Comparison of ENCODE assay signal across 18 mouse cellular contexts in the genomic region with DNA sequence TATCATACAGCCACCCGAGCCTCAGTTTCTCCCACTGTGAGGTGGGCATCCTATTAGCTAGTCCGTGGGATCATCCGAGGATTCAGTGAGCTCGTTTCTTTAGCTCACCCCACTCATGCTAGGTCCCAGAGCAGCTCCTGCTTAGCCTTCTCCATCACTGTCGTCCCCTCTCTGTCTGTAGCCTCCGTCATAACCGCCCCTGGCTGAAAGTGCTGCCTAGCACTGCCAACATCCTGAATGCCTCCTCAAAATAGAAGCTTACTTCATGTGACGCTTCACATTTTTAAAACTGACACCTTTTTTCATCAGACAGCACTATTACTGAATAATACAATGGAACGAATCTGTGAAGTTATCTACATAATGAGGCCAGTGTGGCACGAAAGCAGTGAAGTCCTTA. TPM values are rescaled to one million over a fixed set of nuclear protein-coding genes. Genes with fewer than 3 reads are reported as not detected.
A peak's percentile ranks its signal among the peaks of the same experiment; 100 is the strongest.
DNase-seq lines count a peak whose midpoint lies in the region; ATAC-seq and TF ChIP-seq lines count a peak whose summit lies in the region.
"Had no signal": no experiment of that assay in that cellular context is flagged by ENCODE, and none has a peak within 500 bp of the region (broad histone marks: within the 10 kb centered on the region; RNA-seq: fewer than 3 reads in every experiment).

No protein-coding gene starts in this region.

- ATAC-seq in frontal cortex, adult (ENCODE audit: low TSS enrichment) = peak; percentile 66
- no peak for ATAC-seq in heart, embryonic 13.5 days (ENCODE audit: extremely low read depth, insufficient number of reproducible peaks, low FRiP score, low TSS enrichment)
- ATAC-seq in heart, postnatal 0 days (ENCODE audit: insufficient read depth, low read depth) = peak; percentile 62; the same call in 1 of the 2 replicates

- TF ChIP-seq CTCF in layer of hippocampus, adult 2 months (conservative IDR thresholded peaks at IDR 0.05) = no peak
- TF ChIP-seq CTCF in heart, postnatal 0 days (IDR thresholded peaks at IDR 0.05; ENCODE audit: low read depth) = no peak

- no peak for TF ChIP-seq EP300 in heart, postnatal 0 days (IDR thresholded peaks at IDR 0.05; ENCODE audit: low read depth)

- peak overlapping the region; percentile 55 for H3K4me2 ChIP-seq in heart, embryonic 13.5 days
- 0 out of 2 replicates have a peak overlapping the region, but pooled peaks have one; percentile 1 for H3K4me2 ChIP-seq in heart, postnatal 0 days (ENCODE audit: low read depth, low read length)
- H3K4me2 ChIP-seq: embryonic facial prominence, embryonic 13.5 days; liver, embryonic 11.5 days had no signal

- H3K4me1 ChIP-seq in heart, embryonic 13.5 days = peaks cover 20% of the 10 kb centered on the region
- peaks cover 6% of the 10 kb centered on the region; the same call in 1 of the 2 replicates for H3K4me1 ChIP-seq in heart, postnatal 0 days (ENCODE audit: control insufficient read depth, insufficient read depth)
- H3K4me1 ChIP-seq: embryonic facial prominence, embryonic 13.5 days; megakaryocyte, embryonic 14.5 days had no signal

- H3K36me3 ChIP-seq in heart, embryonic 13.5 days = no peaks in the 10 kb centered on the region
- no peaks in the 10 kb centered on the region for H3K36me3 ChIP-seq in heart, postnatal 0 days (replicated peaks; ENCODE audit: control insufficient read depth, insufficient read depth, low read length)
- H3K36me3 ChIP-seq: embryonic facial prominence, embryonic 13.5 days had no signal

- H3K4me3 ChIP-seq in layer of hippocampus, adult 2 months = no peak overlapping the region
- H3K4me3 ChIP-seq in heart, embryonic 13.5 days = no peak overlapping the region; the same call in 1 of the 2 replicates
- no peak overlapping the region for H3K4me3 ChIP-seq in heart, postnatal 0 days (ENCODE audit: low read depth, low read length)
- H3K4me3 ChIP-seq: embryonic facial prominence, embryonic 13.5 days; hindbrain, embryonic 10.5 days; megakaryocyte, embryonic 14.5 days had no signal

- H3K27ac ChIP-seq in layer of hippocampus, adult 2 months = peak overlapping the region; percentile 28; the same call in 1 of the 2 replicates
- H3K27ac ChIP-seq in heart, embryonic 13.5 days (replicated peaks) = peak overlapping the region; percentile 28; the same call in 1 of the 2 replicates
- H3K27ac ChIP-seq in heart, postnatal 0 days (ENCODE audit: low read depth) = no peak overlapping the region
- H3K27ac ChIP-seq: embryonic facial prominence, embryonic 13.5 days; hindbrain, embryonic 10.5 days had no signal

- peaks cover 4% of the 10 kb centered on the region; the same call in 1 of the 2 replicates for H3K9me3 ChIP-seq in heart, embryonic 13.5 days
- no peaks in the 10 kb centered on the region for H3K9me3 ChIP-seq in heart, postnatal 0 days (replicated peaks; ENCODE audit: control insufficient read depth, low read length)
- H3K9me3 ChIP-seq: embryonic facial prominence, embryonic 13.5 days had no signal

- no peaks in the 10 kb centered on the region for H3K27me3 ChIP-seq in heart, embryonic 13.5 days (replicated peaks)
- no peaks in the 10 kb centered on the region for H3K27me3 ChIP-seq in heart, postnatal 0 days (ENCODE audit: control insufficient read depth, insufficient read depth, low read length)
- H3K27me3 ChIP-seq: embryonic facial prominence, embryonic 13.5 days; megakaryocyte, embryonic 14.5 days had no signal

- no peak for DNase-seq in frontal cortex, postnatal 25 days (ENCODE audit: low spot score in 2 of 2)
- DNase-seq in layer of hippocampus, adult 2 months (ENCODE audit: low spot score in 2 of 2) = no peak
- DNase-seq in layer of hippocampus, adult 8-10 months (ENCODE audit: low spot score in 2 of 2) = no peak
- peak; percentile 39 for DNase-seq in heart, postnatal 0 days (ENCODE audit: low spot score)
- no peak for DNase-seq in urinary bladder, postnatal 25 days (ENCODE audit: low spot score)
- DNase-seq: cerebellum, adult 8-10 months; kidney, adult 8-10 months; kidney, postnatal 14 days; lung, adult 18-20 months; lung, postnatal 14 days; right cerebral cortex, postnatal 4 days; thymus, adult 2 months had no signal

- WGBS in heart, embryonic 13.5 days = 41% methylated on average over 10 of the region's 10 CpGs
- WGBS in heart, postnatal 0 days = 35% methylated on average over 10 of the region's 10 CpGs

- 0 out of 2 replicates have a peak overlapping the region, but pooled peaks have one; percentile 7 for H3K9ac ChIP-seq in heart, embryonic 13.5 days
- no peak overlapping the region for H3K9ac ChIP-seq in heart, postnatal 0 days (replicated peaks; ENCODE audit: low read depth, low read length)
- H3K9ac ChIP-seq: embryonic facial prominence, embryonic 13.5 days had no signal

RNA-seq across cellular contexts. Expression of a gene that starts 30.1 kb away (rescaled TPM):
- total RNA-seq in layer of hippocampus, adult 2 months (2021) = 100 to 1,000 TPM; 467 to 553 TPM
- total RNA-seq in layer of hippocampus, adult 8-10 months (2022) = 100 to 1,000 TPM; 460 to 483 (median 462) TPM
- 0.84 and 1.0 TPM in 2 replicates for polyA plus RNA-seq in heart, embryonic 13.5 days (2015; fragmentation: Nextera tagmentation; extraction: Ambion mirVana)
- 0.58 and 0.76 TPM in 2 replicates for total RNA-seq in heart, postnatal 0 days (2014; rRNA removed; ENCODE audit: low replicate concordance)
- 0.34 and 0.45 TPM in 2 replicates for polyA plus RNA-seq in heart, postnatal 0 days (2015; fragmentation: Nextera tagmentation; extraction: Ambion mirVana)

Comparison
In these comparisons a context has a peak if more than half of its experiments do, and no peak if none do; other contexts are left out.
1. RNA of a gene that starts 30.1 kb away (total RNA-seq): 467 to 553 TPM in layer of hippocampus, adult 2 months and 460 to 483 TPM in layer of hippocampus, adult 8-10 months; 0.58 to 0.76 TPM in heart, postnatal 0 days; every median in the first group is over 100 times any median in the second.